Mouse (Mus musculus): Measurements from ENCODE around the gene Magi2. TPM values are rescaled to one million over a fixed set of nuclear protein-coding genes. Genes with fewer than 3 reads are reported as not detected.
A peak's percentile ranks its signal among the peaks of the same experiment; 100 is the strongest.

Magi2 gene
- polyA plus RNA-seq, 1 experiment from 2014 or later, result 1.9 TPM

- TF ChIP-seq EP300 (IDR thresholded peaks at IDR 0.05), result no peak
- TF ChIP-seq CTCF (IDR thresholded peaks at IDR 0.05), result no peak
- peak; percentile 19 for DNase-seq (ENCODE audit: low spot score)
Measured at GRCm38 (mm10) chr5:19227791-19228331, 1.0 kb downstream of the Magi2 start.

GRCm38 (mm10) chr5:19241797-19242196 lies 15.0 kb downstream of the Magi2 start:
- no peak for DNase-seq (ENCODE audit: low spot score)
- no peak for TF ChIP-seq CTCF (IDR thresholded peaks at IDR 0.05)
- TF ChIP-seq EP300 (IDR thresholded peaks at IDR 0.05), result no peak
- no peaks in the 10 kb centered on the region for H3K9me3 ChIP-seq (ENCODE audit: low read length)
- no peaks in the 10 kb centered on the region for H3K27me3 ChIP-seq (replicated peaks; ENCODE audit: insufficient read depth, low read length)
- no peak overlapping the region for H3K4me2 ChIP-seq (replicated peaks; ENCODE audit: low read depth, low read length)
- ATAC-seq, result no peak
- H3K4me1 ChIP-seq (ENCODE audit: insufficient read depth, low read depth, low read length), result no peaks in the 10 kb centered on the region
- no peak overlapping the region for H3K9ac ChIP-seq (replicated peaks; ENCODE audit: low read depth)
- H3K27ac ChIP-seq (ENCODE audit: low read length), result no peak overlapping the region
- no peak overlapping the region for H3K4me3 ChIP-seq (ENCODE audit: low read depth, low read length)
- no peaks in the 10 kb centered on the region for H3K36me3 ChIP-seq (ENCODE audit: insufficient read depth, low read length)

More at GRCm38 (mm10) chr5:19227791-19228331, 1.0 kb downstream of the Magi2 start:
- Histone ChIP-seq H3K9ac (replicated peaks; ENCODE audit: low read depth) (no peak overlapping the region), H3K4me2 (replicated peaks; ENCODE audit: low read depth, low read length) (peak overlapping the region; percentile 70), H3K27me3 (replicated peaks; ENCODE audit: insufficient read depth, low read length) (no peaks in the 10 kb centered on the region), H3K9me3 (ENCODE audit: low read length) (no peaks in the 10 kb centered on the region), H3K36me3 (ENCODE audit: insufficient read depth, low read length) (no peaks in the 10 kb centered on the region), H3K27ac (ENCODE audit: low read length) (no peak overlapping the region), H3K4me1 (ENCODE audit: insufficient read depth, low read depth, low read length) (no peaks in the 10 kb centered on the region; the same call in 1 of the 2 replicates), H3K4me3 (ENCODE audit: low read depth, low read length) (peak overlapping the region; percentile 59)
- ATAC-seq, result no peak
- 1% methylated on average over 14 of the region's 14 CpGs for WGBS

- ATAC-seq, result no peak
- Histone ChIP-seq H3K27ac (ENCODE audit: low read length) (no peak overlapping the region), H3K9me3 (ENCODE audit: low read length) (no peaks in the 10 kb centered on the region), H3K4me2 (replicated peaks; ENCODE audit: low read depth, low read length) (no peak overlapping the region), H3K4me3 (ENCODE audit: low read depth, low read length) (no peak overlapping the region), H3K9ac (replicated peaks; ENCODE audit: low read depth) (no peak overlapping the region), H3K4me1 (ENCODE audit: insufficient read depth, low read depth, low read length) (no peaks in the 10 kb centered on the region), H3K27me3 (replicated peaks; ENCODE audit: insufficient read depth, low read length) (no peaks in the 10 kb centered on the region), H3K36me3 (ENCODE audit: insufficient read depth, low read length) (no peaks in the 10 kb centered on the region)
- WGBS, result 47% methylated on average over 2 of the region's 2 CpGs
- TF ChIP-seq CTCF (IDR thresholded peaks at IDR 0.05) (no peak), EP300 (IDR thresholded peaks at IDR 0.05) (no peak)
- DNase-seq (ENCODE audit: low spot score), result no peak
Measured at GRCm38 (mm10) chr5:19246426-19246825, 19.6 kb downstream of the Magi2 start.

GRCm38 (mm10) chr5:19247266-19247665 lies 20.4 kb downstream of the Magi2 start:
- 74% methylated on average over 3 of the region's 3 CpGs for WGBS

GRCm38 (mm10) chr5:19262816-19263215 lies 36.0 kb downstream of the Magi2 start:
- TF ChIP-seq CTCF (IDR thresholded peaks at IDR 0.05) (no peak), EP300 (IDR thresholded peaks at IDR 0.05) (no peak)
- Histone ChIP-seq H3K27ac (ENCODE audit: low read length) (no peak overlapping the region), H3K9ac (replicated peaks; ENCODE audit: low read depth) (no peak overlapping the region), H3K4me2 (replicated peaks; ENCODE audit: low read depth, low read length) (no peak overlapping the region), H3K27me3 (replicated peaks; ENCODE audit: insufficient read depth, low read length) (no peaks in the 10 kb centered on the region), H3K36me3 (ENCODE audit: insufficient read depth, low read length) (no peaks in the 10 kb centered on the region), H3K4me1 (ENCODE audit: insufficient read depth, low read depth, low read length) (no peaks in the 10 kb centered on the region), H3K4me3 (ENCODE audit: low read depth, low read length) (no peak overlapping the region), H3K9me3 (ENCODE audit: low read length) (no peaks in the 10 kb centered on the region)
- 49% methylated on average over 5 of the region's 5 CpGs for WGBS
- DNase-seq (ENCODE audit: low spot score) (no peak), ATAC-seq (no peak)

More at GRCm38 (mm10) chr5:19247266-19247665, 20.4 kb downstream of the Magi2 start:
- ATAC-seq, result no peak
- no peak overlapping the region for H3K9ac ChIP-seq (replicated peaks; ENCODE audit: low read depth)
- no peaks in the 10 kb centered on the region for H3K36me3 ChIP-seq (ENCODE audit: insufficient read depth, low read length)
- no peaks in the 10 kb centered on the region for H3K4me1 ChIP-seq (ENCODE audit: insufficient read depth, low read depth, low read length)
- DNase-seq (ENCODE audit: low spot score), result no peak
- no peaks in the 10 kb centered on the region for H3K9me3 ChIP-seq (ENCODE audit: low read length)
- no peak overlapping the region for H3K4me2 ChIP-seq (replicated peaks; ENCODE audit: low read depth, low read length)
- H3K27me3 ChIP-seq (replicated peaks; ENCODE audit: insufficient read depth, low read length), result no peaks in the 10 kb centered on the region
- no peak overlapping the region for H3K4me3 ChIP-seq (ENCODE audit: low read depth, low read length)
- TF ChIP-seq EP300 (IDR thresholded peaks at IDR 0.05) (no peak), CTCF (IDR thresholded peaks at IDR 0.05) (no peak)
- no peak overlapping the region for H3K27ac ChIP-seq (ENCODE audit: low read length)

- H3K27me3 ChIP-seq (replicated peaks; ENCODE audit: insufficient read depth, low read length), result no peaks in the 10 kb centered on the region
- H3K4me1 ChIP-seq (ENCODE audit: insufficient read depth, low read depth, low read length), result no peaks in the 10 kb centered on the region
- TF ChIP-seq CTCF (IDR thresholded peaks at IDR 0.05), result peak; percentile 44
- TF ChIP-seq EP300 (IDR thresholded peaks at IDR 0.05), result no peak
- H3K9ac ChIP-seq (replicated peaks; ENCODE audit: low read depth), result no peak overlapping the region
- H3K9me3 ChIP-seq (ENCODE audit: low read length), result no peaks in the 10 kb centered on the region
- 69% methylated on average over 2 of the region's 2 CpGs for WGBS
- no peak overlapping the region for H3K4me3 ChIP-seq (ENCODE audit: low read depth, low read length)
- H3K27ac ChIP-seq (ENCODE audit: low read length), result no peak overlapping the region
- DNase-seq (ENCODE audit: low spot score) (no peak), ATAC-seq (no peak)
- H3K4me2 ChIP-seq (replicated peaks; ENCODE audit: low read depth, low read length), result no peak overlapping the region
- H3K36me3 ChIP-seq (ENCODE audit: insufficient read depth, low read length), result no peaks in the 10 kb centered on the region
Measured at GRCm38 (mm10) chr5:19264627-19265026, 37.8 kb downstream of the Magi2 start.

DNA sequence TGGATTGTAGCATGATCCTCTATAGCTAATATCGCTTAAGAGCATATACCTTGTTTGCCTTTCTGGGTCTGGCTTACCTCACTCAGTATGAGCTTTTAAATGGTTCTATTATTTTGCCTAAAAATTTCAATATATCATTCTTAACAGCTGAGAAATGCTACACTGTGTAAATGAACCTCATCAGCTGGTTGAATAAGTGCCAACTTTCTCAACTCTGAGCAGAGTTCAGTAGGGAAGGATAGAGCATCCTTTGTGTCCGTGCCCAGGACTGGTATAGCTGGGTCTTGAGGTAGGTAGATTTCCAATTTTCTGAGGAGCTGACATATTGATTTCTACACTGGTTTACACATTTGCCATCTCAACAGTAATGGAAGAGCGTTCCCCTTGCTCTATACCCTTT lies 65.7 kb downstream of the Magi2 start:
- Histone ChIP-seq H3K4me1 (ENCODE audit: insufficient read depth, low read depth, low read length) (no peaks in the 10 kb centered on the region), H3K4me2 (replicated peaks; ENCODE audit: low read depth, low read length) (no peak overlapping the region), H3K27me3 (replicated peaks; ENCODE audit: insufficient read depth, low read length) (no peaks in the 10 kb centered on the region), H3K9me3 (ENCODE audit: low read length) (no peaks in the 10 kb centered on the region), H3K9ac (replicated peaks; ENCODE audit: low read depth) (no peak overlapping the region), H3K4me3 (ENCODE audit: low read depth, low read length) (no peak overlapping the region), H3K27ac (ENCODE audit: low read length) (no peak overlapping the region), H3K36me3 (ENCODE audit: insufficient read depth, low read length) (no peaks in the 10 kb centered on the region)
- TF ChIP-seq EP300 (IDR thresholded peaks at IDR 0.05), result no peak
- 76% methylated on average over 3 of the region's 3 CpGs for WGBS
- ATAC-seq (no peak), DNase-seq (ENCODE audit: low spot score) (no peak)

Data from lung, postnatal 0 days (tissue).